Mouse (Mus musculus) hindbrain, embryonic 11.5 days (tissue): ENCODE data around the gene Vegfa. TPM values are rescaled to one million over a fixed set of nuclear protein-coding genes. Genes with fewer than 3 reads are reported as not detected.

Source experiments
- ATAC-seq: fragments of 200-750 bp; cut with Nextera tagmentation; 2 replicates; pipeline ENCODE4 v1.8.0; 2017; ENCODE audit warnings: mild to moderate bottlenecking, moderate TSS enrichment, moderate library complexity; ENCODE audit not compliant: low FRiP score
- DNase-seq: peaks from one replicate; pipeline ENCODE4 v3.0.0-alpha.2; 2015; ENCODE audit warnings: low spot score
- H3K27ac ChIP-seq: fragments of 300-500 bp; sonication (generic); 2 replicates; pipeline ENCODE4 v1.5.1; 2014; ENCODE audit warnings: mild to moderate bottlenecking, low read depth, low read length
- H3K27me3 ChIP-seq: fragments of 300-500 bp; sonication (generic); 2 replicates; pipeline ENCODE4 v1.6.1; 2014; ENCODE audit warnings: mild to moderate bottlenecking, low read length, moderate library complexity, mixed read lengths; ENCODE audit not compliant: control insufficient read depth, insufficient read depth
- H3K36me3 ChIP-seq: fragments of 300-500 bp; sonication (generic); 2 replicates; pipeline ENCODE4 v1.6.1; 2014; ENCODE audit warnings: mild to moderate bottlenecking, low read length, moderate library complexity, mixed read lengths; ENCODE audit not compliant: control insufficient read depth, insufficient read depth
- H3K4me1 ChIP-seq: fragments of 300-500 bp; sonication (generic); replicated peaks from 2 replicates; pipeline ENCODE4 v1.6.1; 2014; ENCODE audit warnings: low read length, mixed read lengths; ENCODE audit not compliant: control insufficient read depth, insufficient read depth
- H3K4me2 ChIP-seq: fragments of 300-500 bp; sonication (generic); replicated peaks from 2 replicates; pipeline ENCODE4 v1.6.1; 2014; ENCODE audit warnings: mild to moderate bottlenecking, low read depth, low read length
- H3K4me3 ChIP-seq: fragments of 300-500 bp; sonication (generic); 2 replicates; pipeline ENCODE4 v1.5.1; 2014; ENCODE audit warnings: low read depth, low read length
- H3K9ac ChIP-seq: fragments of 300-500 bp; sonication (generic); 2 replicates; pipeline ENCODE4 v1.6.1; 2014; ENCODE audit warnings: low read depth, low read length
- H3K9me3 ChIP-seq: fragments of 300-500 bp; sonication (generic); 2 replicates; pipeline ENCODE4 v1.6.1; 2016; ENCODE audit warnings: low read length; ENCODE audit not compliant: control insufficient read depth
- WGBS: fragments of 180-500 bp; shearing (Covaris S2); extraction: QIAGEN DNeasy Blood & Tissue Kit; methylation state at CpG from one replicate; pipeline ENCODE4 v1.1.7; 2014; 5-methylcytosine and 5-hydroxymethylcytosine counted together
- polyA plus RNA-seq: library from polyadenylated mRNA; unstranded; fragments of >200 nt; fragmentation: Nextera tagmentation; extraction: Ambion mirVana; gene quantifications from 2 replicates; pipeline ENCODE4 v1.2.1, GENCODE M21; 2014

The Vegfa gene
- polyA plus RNA-seq, 1 experiment from 2014 or later, result 6.2 TPM

GRCm38 (mm10) chr17:46021173-46021572, 11.0 kb downstream of the Vegfa start:
- WGBS, result 94% methylated on average over 7 of the region's 7 CpGs
- Histone ChIP-seq H3K4me3 (no peak overlapping the region), H3K9ac (no peak overlapping the region), H3K4me1 (no peaks in the 10 kb centered on the region), H3K27me3 (no peaks in the 10 kb centered on the region), H3K36me3 (peaks cover 21% of the 10 kb centered on the region), H3K9me3 (no peaks in the 10 kb centered on the region), H3K27ac (no peak overlapping the region), H3K4me2 (no peak overlapping the region)
- ATAC-seq (no peak), DNase-seq (no peak)

GRCm38 (mm10) chr17:46020579-46020978, 11.6 kb downstream of the Vegfa start:
- Histone ChIP-seq H3K27ac (no peak overlapping the region), H3K27me3 (no peaks in the 10 kb centered on the region), H3K4me3 (no peak overlapping the region), H3K4me2 (no peak overlapping the region), H3K9me3 (no peaks in the 10 kb centered on the region), H3K36me3 (peaks cover 21% of the 10 kb centered on the region), H3K9ac (no peak overlapping the region), H3K4me1 (no peaks in the 10 kb centered on the region)
- no peak for DNase-seq
- 76% methylated on average over 7 of the region's 7 CpGs for WGBS
- no peak for ATAC-seq

GRCm38 (mm10) chr17:46018736-46019004, 13.5 kb downstream of the Vegfa start:
- ATAC-seq (no peak), DNase-seq (no peak)
- H3K9me3 ChIP-seq, result no peaks in the 10 kb centered on the region
- peaks cover 17% of the 10 kb centered on the region for H3K36me3 ChIP-seq
- WGBS, result 95% methylated on average over 10 of the region's 10 CpGs
- no peak overlapping the region for H3K4me3 ChIP-seq
- H3K4me2 ChIP-seq, result no peak overlapping the region
- no peak overlapping the region for H3K27ac ChIP-seq
- H3K4me1 ChIP-seq, result no peaks in the 10 kb centered on the region
- H3K27me3 ChIP-seq, result no peaks in the 10 kb centered on the region
- no peak overlapping the region for H3K9ac ChIP-seq

GRCm38 (mm10) chr17:46017946-46018735, 14.0 kb downstream of the Vegfa start:
- Histone ChIP-seq H3K9me3 (no peaks in the 10 kb centered on the region), H3K4me2 (no peak overlapping the region), H3K27ac (no peak overlapping the region), H3K9ac (no peak overlapping the region), H3K27me3 (no peaks in the 10 kb centered on the region), H3K4me3 (no peak overlapping the region), H3K36me3 (peaks cover 15% of the 10 kb centered on the region), H3K4me1 (no peaks in the 10 kb centered on the region)
- DNase-seq (no peak), ATAC-seq (no peak)
- 87% methylated on average over 24 of the region's 24 CpGs for WGBS

- no peak overlapping the region for H3K27ac ChIP-seq
- no peak overlapping the region for H3K9ac ChIP-seq
- H3K4me2 ChIP-seq, result no peak overlapping the region
- DNase-seq, result no peak
- no peak for ATAC-seq
- H3K9me3 ChIP-seq, result no peaks in the 10 kb centered on the region
- H3K4me3 ChIP-seq, result no peak overlapping the region
- H3K27me3 ChIP-seq, result no peaks in the 10 kb centered on the region
- no peaks in the 10 kb centered on the region for H3K4me1 ChIP-seq
- H3K36me3 ChIP-seq, result peaks cover 11% of the 10 kb centered on the region
- WGBS, result 94% methylated on average over 5 of the region's 5 CpGs
Measured at GRCm38 (mm10) chr17:46016617-46017016, 15.6 kb downstream of the Vegfa start.

- no peak overlapping the region for H3K9ac ChIP-seq
- DNase-seq (no peak), ATAC-seq (no peak)
- peaks cover 9% of the 10 kb centered on the region for H3K36me3 ChIP-seq
- H3K4me1 ChIP-seq, result no peaks in the 10 kb centered on the region
- no peak overlapping the region for H3K27ac ChIP-seq
- no peaks in the 10 kb centered on the region for H3K9me3 ChIP-seq
- no peak overlapping the region for H3K4me3 ChIP-seq
- no peaks in the 10 kb centered on the region for H3K27me3 ChIP-seq
- WGBS, result 91% methylated on average over 6 of the region's 6 CpGs
- H3K4me2 ChIP-seq, result no peak overlapping the region
Measured at GRCm38 (mm10) chr17:46015967-46016366, 16.2 kb downstream of the Vegfa start.

GRCm38 (mm10) chr17:46014935-46015334, 17.2 kb downstream of the Vegfa start:
- H3K9ac ChIP-seq, result no peak overlapping the region
- H3K27me3 ChIP-seq, result no peaks in the 10 kb centered on the region
- 94% methylated on average over 2 of the region's 2 CpGs for WGBS
- H3K4me3 ChIP-seq, result no peak overlapping the region
- DNase-seq, result no peak
- H3K4me2 ChIP-seq, result no peak overlapping the region
- H3K9me3 ChIP-seq, result no peaks in the 10 kb centered on the region
- H3K36me3 ChIP-seq, result 0 out of 2 replicates have a peak, but pooled peaks cover 5% of the 10 kb centered on the region
- no peak overlapping the region for H3K27ac ChIP-seq
- no peak for ATAC-seq
- no peaks in the 10 kb centered on the region for H3K4me1 ChIP-seq

- H3K27me3 ChIP-seq, result no peaks in the 10 kb centered on the region
- 85% methylated on average over 15 of the region's 15 CpGs for WGBS
Measured at GRCm38 (mm10) chr17:46013549-46013948, 18.6 kb downstream of the Vegfa start.

GRCm38 (mm10) chr17:46012211-46012610, 20.0 kb downstream of the Vegfa start:
- Histone ChIP-seq H3K27ac (no peak overlapping the region), H3K9me3 (no peaks in the 10 kb centered on the region), H3K4me1 (no peaks in the 10 kb centered on the region), H3K4me3 (no peak overlapping the region), H3K9ac (no peak overlapping the region), H3K27me3 (no peaks in the 10 kb centered on the region), H3K4me2 (no peak overlapping the region), H3K36me3 (no peaks in the 10 kb centered on the region)
- ATAC-seq, result no peak
- DNase-seq, result no peak
- 89% methylated on average over 8 of the region's 8 CpGs for WGBS

More at GRCm38 (mm10) chr17:46013549-46013948, 18.6 kb downstream of the Vegfa start:
- no peak for DNase-seq
- Histone ChIP-seq H3K4me2 (no peak overlapping the region), H3K36me3 (0 out of 2 replicates have a peak, but pooled peaks cover 1% of the 10 kb centered on the region), H3K4me3 (no peak overlapping the region), H3K9me3 (no peaks in the 10 kb centered on the region), H3K9ac (no peak overlapping the region), H3K4me1 (no peaks in the 10 kb centered on the region), H3K27ac (no peak overlapping the region)
- no peak for ATAC-seq
